ENCODE assay signal across 9 mouse cellular contexts in the genomic region with DNA sequence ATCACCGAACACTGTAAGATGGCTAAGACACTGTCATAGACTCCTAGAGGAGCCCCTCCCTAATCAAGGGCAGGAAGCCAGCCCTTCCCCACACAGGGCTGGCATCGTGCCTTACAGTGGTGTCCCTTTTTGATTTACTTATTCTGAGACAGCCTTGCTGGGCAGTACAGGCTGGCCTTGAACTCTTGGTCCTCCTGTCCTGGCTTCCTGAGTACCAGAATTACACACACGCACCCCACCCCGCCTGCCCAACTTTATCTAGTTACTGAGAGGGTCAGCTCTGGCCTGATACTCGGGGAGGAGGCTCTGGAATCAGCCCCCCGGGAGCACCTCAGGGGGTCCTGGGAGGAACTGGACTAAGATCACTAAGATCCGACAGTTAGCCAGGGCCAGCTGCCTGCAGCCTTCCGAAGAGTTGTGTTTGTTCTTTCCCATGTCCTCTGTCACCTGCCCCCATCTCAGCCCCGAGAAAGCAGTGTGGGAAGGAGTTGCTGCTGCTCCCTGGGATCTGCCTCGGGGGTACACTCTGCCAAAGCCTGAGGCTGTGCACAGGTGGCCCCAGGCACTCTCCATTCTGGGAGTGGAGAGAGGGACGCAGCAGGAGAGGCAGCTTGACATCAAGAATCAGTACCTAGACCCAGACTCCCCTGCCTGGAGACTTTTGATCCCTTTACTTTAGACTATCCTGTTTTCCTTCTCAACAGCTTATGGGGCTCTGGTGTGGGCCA. TPM values are rescaled to one million over a fixed set of nuclear protein-coding genes. Genes with fewer than 3 reads are reported as not detected.
DNase-seq lines count a peak whose midpoint lies in the region; ATAC-seq and TF ChIP-seq lines count a peak whose summit lies in the region.
"Had no signal": no experiment of that assay in that cellular context is flagged by ENCODE, and none has a peak within 500 bp of the region (broad histone marks: within the 10 kb centered on the region; RNA-seq: fewer than 3 reads in every experiment).

No protein-coding gene starts in this region.

- TF ChIP-seq CTCF in heart, adult 2 months (IDR thresholded peaks at IDR 0.05): no peak
- TF ChIP-seq CTCF in kidney, adult 2 months (conservative IDR thresholded peaks at IDR 0.05; ENCODE audit: insufficient read depth, insufficient read length, low read depth, low read length): no peak

- TF ChIP-seq POLR2A in heart, adult 2 months (IDR thresholded peaks at IDR 0.05; ENCODE audit: insufficient read depth, low read depth, low read length): no peak
- TF ChIP-seq POLR2A in kidney, adult 2 months (IDR thresholded peaks at IDR 0.05; ENCODE audit: low read depth, low read length): no peak

- no peaks in the 10 kb centered on the region for H3K27me3 ChIP-seq in heart, adult 2 months (ENCODE audit: control insufficient read depth, insufficient read depth, low read length)
- H3K27me3 ChIP-seq in kidney, adult 2 months (replicated peaks; ENCODE audit: control insufficient read depth, insufficient read depth, low read length): no peaks in the 10 kb centered on the region
- H3K27me3 ChIP-seq in midbrain, embryonic 13.5 days: no peaks in the 10 kb centered on the region

- no peaks in the 10 kb centered on the region for H3K9me3 ChIP-seq in midbrain, embryonic 13.5 days
- H3K9me3 ChIP-seq: liver, embryonic 13.5 days had no signal

- H3K79me2 ChIP-seq in heart, adult 2 months (replicated peaks; ENCODE audit: control insufficient read depth, insufficient read depth, low read length): no peaks in the 10 kb centered on the region

- H3K27ac ChIP-seq in heart, adult 2 months: peak overlapping the region; percentile 80
- H3K27ac ChIP-seq in kidney, adult 2 months (ENCODE audit: insufficient read depth, low read depth, low read length): peak overlapping the region; percentile 72
- no peak overlapping the region for H3K27ac ChIP-seq in midbrain, embryonic 13.5 days
- H3K27ac ChIP-seq: liver, embryonic 13.5 days had no signal

- H3K9ac ChIP-seq in heart, adult 2 months (ENCODE audit: low read depth, low read length): no peak overlapping the region
- H3K9ac ChIP-seq in midbrain, embryonic 13.5 days (replicated peaks): no peak overlapping the region
- H3K9ac ChIP-seq: liver, embryonic 13.5 days had no signal

- peaks cover 20% of the 10 kb centered on the region for H3K4me1 ChIP-seq in heart, adult 2 months (ENCODE audit: control insufficient read depth, insufficient read depth, low read length)
- H3K4me1 ChIP-seq in kidney, adult 2 months (ENCODE audit: control insufficient read depth, insufficient read depth, low read length): peaks cover 14% of the 10 kb centered on the region
- H3K4me1 ChIP-seq in midbrain, embryonic 13.5 days (replicated peaks): peaks cover 33% of the 10 kb centered on the region

- peak; percentile 28 to 51 for DNase-seq in heart, adult 2 months
- no peak for DNase-seq in heart, postnatal 25 days (ENCODE audit: low spot score)
- DNase-seq in adrenal gland, postnatal 36 days: peak; percentile 90 to 91
- peak; percentile 91 for DNase-seq in kidney, adult 2 months
- DNase-seq in lung, postnatal 36 days: peak; percentile 92
- DNase-seq in frontal cortex, postnatal 25 days (ENCODE audit: low spot score in 2 of 2): no peak
- no peak for DNase-seq in right cerebral cortex, postnatal 36 days (ENCODE audit: low spot score in 2 of 2)
- DNase-seq: liver, embryonic 13.5 days had no signal

- no peak overlapping the region for H3K4me3 ChIP-seq in heart, adult 2 months
- no peak overlapping the region for H3K4me3 ChIP-seq in kidney, adult 2 months (ENCODE audit: insufficient read depth, low read depth, low read length)
- no peak overlapping the region for H3K4me3 ChIP-seq in midbrain, embryonic 13.5 days (replicated peaks)
- H3K4me3 ChIP-seq: liver, embryonic 13.5 days had no signal

- no peaks in the 10 kb centered on the region for H3K36me3 ChIP-seq in heart, adult 2 months (ENCODE audit: control insufficient read depth, insufficient read depth, low read length)
- H3K36me3 ChIP-seq in kidney, adult 2 months (ENCODE audit: control insufficient read depth, insufficient read depth, low read length): no peaks in the 10 kb centered on the region
- H3K36me3 ChIP-seq in midbrain, embryonic 13.5 days: no peaks in the 10 kb centered on the region
- H3K36me3 ChIP-seq: liver, embryonic 13.5 days had no signal

- TF ChIP-seq EP300 in heart, adult 2 months (IDR thresholded peaks at IDR 0.05; ENCODE audit: insufficient read depth, low read depth, low read length): no peak

- intact Hi-C loops in heart, adult 2 months (cut with DNase I): loop anchor here (1.0 kb wide), 1 partner anchor 52 kb away; no protein-coding TSS in a partner anchor
- intact Hi-C loops in heart, postnatal 25 days (cut with DNase I): loop anchor here (1.0 to 2.0 kb wide), 2 partner anchors 52 to 98 kb away; no protein-coding TSS in a partner anchor

- 44% methylated on average over 11 of the region's 11 CpGs for WGBS in heart, adult 2 months
- 39% methylated on average over 11 of the region's 11 CpGs for WGBS in kidney, adult 2 months
- WGBS in midbrain, embryonic 13.5 days: 50% methylated on average over 11 of the region's 11 CpGs

- no peak for ATAC-seq in midbrain, embryonic 13.5 days

- H3K4me2 ChIP-seq in midbrain, embryonic 13.5 days (replicated peaks): no peak overlapping the region
- H3K4me2 ChIP-seq: liver, embryonic 13.5 days had no signal

RNA-seq across cellular contexts. Expression of a gene that starts 18.3 kb away (rescaled TPM):
- total RNA-seq in heart, adult 2 months (2021): 10 to 100 TPM; 18.9 to 21.7 TPM
- 21.4 and 31.6 TPM in 2 replicates for polyA plus RNA-seq in heart, adult 2 months (2012; rRNA removed)
- total RNA-seq in heart, postnatal 25 days (2021): 1 to 10 TPM; 9.4 to 9.8 TPM
- 10 to 100 TPM; 11.9 to 20.6 TPM for total RNA-seq in adrenal gland, postnatal 36 days (2021)
- polyA plus RNA-seq in kidney, adult 2 months (2012; rRNA removed): 41.3 and 44.1 TPM in 2 replicates
- polyA plus RNA-seq in midbrain, embryonic 13.5 days (2015; fragmentation: Nextera tagmentation; extraction: Ambion mirVana): 3.0 and 4.3 TPM in 2 replicates

Comparison
In these comparisons a context has a peak if more than half of its experiments do, and no peak if none do; other contexts are left out.
1. DNase-seq: peak in heart, adult 2 months (2 of 2), adrenal gland, postnatal 36 days (2 of 2), kidney, adult 2 months (single experiment) and lung, postnatal 36 days (single experiment); none in heart, postnatal 25 days (single experiment), frontal cortex, postnatal 25 days (0 of 2) and right cerebral cortex, postnatal 36 days (0 of 2).